ENCODE assay signal across 17 mouse cellular contexts in genomic region chr15:79947681-79948080, GRCm38 (mm10). TPM values are rescaled to one million over a fixed set of nuclear protein-coding genes. Genes with fewer than 3 reads are reported as not detected.
DNase-seq lines count a peak whose midpoint lies in the region; ATAC-seq and TF ChIP-seq lines count a peak whose summit lies in the region.
"Had no signal": no experiment of that assay in that cellular context is flagged by ENCODE, and none has a peak within 500 bp of the region (broad histone marks: within the 10 kb centered on the region; RNA-seq: fewer than 3 reads in every experiment).

No protein-coding gene starts in this region.

- peaks cover 5% of the 10 kb centered on the region; the same call in 1 of the 2 replicates for H3K4me1 ChIP-seq in liver, postnatal 0 days (ENCODE audit: insufficient read depth)
- peaks cover 16% of the 10 kb centered on the region for H3K4me1 ChIP-seq in ES-Bruce4 (ENCODE audit: control insufficient read depth, insufficient read depth, low read length)

- H3K4me2 ChIP-seq in liver, postnatal 0 days (ENCODE audit: low read depth, low read length): no peak overlapping the region
- H3K4me2 ChIP-seq: forebrain, embryonic 12.5 days; hindbrain, embryonic 14.5 days had no signal

- peaks cover 3% of the 10 kb centered on the region; the same call in 1 of the 2 replicates for H3K27me3 ChIP-seq in liver, postnatal 0 days (ENCODE audit: insufficient read depth, low read length)
- no peaks in the 10 kb centered on the region for H3K27me3 ChIP-seq in ES-Bruce4 (ENCODE audit: control insufficient read depth, insufficient read depth, low read length, poor library complexity, severe bottlenecking)

- 71% methylated on average over 6 of the region's 6 CpGs for WGBS in liver, postnatal 0 days (ENCODE audit: insufficient replicate concordance)

- no peak for ATAC-seq in liver, postnatal 0 days
- ATAC-seq: midbrain, embryonic 16.5 days had no signal

- H3K9ac ChIP-seq in liver, postnatal 0 days (replicated peaks): no peak overlapping the region
- no peak overlapping the region for H3K9ac ChIP-seq in ES-Bruce4 (ENCODE audit: low read depth, poor library complexity, severe bottlenecking)
- H3K9ac ChIP-seq: forebrain, embryonic 12.5 days; hindbrain, embryonic 14.5 days had no signal

- H3K4me3 ChIP-seq in gastrocnemius, adult 2 months: no peak overlapping the region
- H3K4me3 ChIP-seq in liver, postnatal 0 days (ENCODE audit: low read depth, low read length): no peak overlapping the region
- H3K4me3 ChIP-seq in ES-Bruce4 (ENCODE audit: low read depth, low read length): no peak overlapping the region
- H3K4me3 ChIP-seq: forebrain, embryonic 12.5 days had no signal

- DNase-seq in gastrocnemius, adult 2 months: peak; percentile 67
- no peak for DNase-seq in gastrocnemius, adult 8-10 months (ENCODE audit: low spot score in 2 of 2)
- no peak for DNase-seq in liver, postnatal 0 days
- DNase-seq in liver: no peak
- DNase-seq in naive thymus-derived CD4-positive, alpha-beta T cell, adult 2 months (ENCODE audit: low read depth): peak; percentile 49
- no peak for DNase-seq in Muller cell, postnatal 12 days (ENCODE audit: inconsistent ontology term)
- DNase-seq: B cell, adult 2 months; heart, adult 18-20 months; heart, postnatal 14 days; kidney, adult 2 months; kidney, postnatal 4 days; right cerebral cortex, adult 18-20 months; thymus, postnatal 36 days had no signal

- no peaks in the 10 kb centered on the region for H3K9me3 ChIP-seq in liver, postnatal 0 days (ENCODE audit: low read length)
- H3K9me3 ChIP-seq in ES-Bruce4 (replicated peaks; ENCODE audit: control insufficient read depth, insufficient read depth, low read length, poor library complexity, severe bottlenecking): no peaks in the 10 kb centered on the region
- H3K9me3 ChIP-seq: forebrain, embryonic 12.5 days had no signal

- peak overlapping the region; percentile 87 for H3K27ac ChIP-seq in gastrocnemius, adult 2 months
- H3K27ac ChIP-seq in liver, postnatal 0 days (ENCODE audit: low read depth): no peak overlapping the region
- no peak overlapping the region for H3K27ac ChIP-seq in ES-Bruce4 (ENCODE audit: insufficient read depth, low read length)
- H3K27ac ChIP-seq: forebrain, embryonic 12.5 days; hindbrain, embryonic 14.5 days had no signal

- H3K36me3 ChIP-seq in liver, postnatal 0 days (replicated peaks; ENCODE audit: insufficient read depth, low read length): no peaks in the 10 kb centered on the region
- H3K36me3 ChIP-seq in ES-Bruce4 (ENCODE audit: control insufficient read depth, insufficient read depth, low read length, poor library complexity, severe bottlenecking): no peaks in the 10 kb centered on the region
- H3K36me3 ChIP-seq: forebrain, embryonic 12.5 days had no signal

- no peak for TF ChIP-seq EP300 in liver, postnatal 0 days (IDR thresholded peaks at IDR 0.05; ENCODE audit: low read depth)
- TF ChIP-seq EP300 in ES-Bruce4 (IDR thresholded peaks at IDR 0.05; ENCODE audit: insufficient read depth, low read depth, low read length): no peak

- no peak for TF ChIP-seq POLR2A in ES-Bruce4 (IDR thresholded peaks at IDR 0.05; ENCODE audit: insufficient read depth, low read length)

- peak; percentile 23; the same call in 1 of the 2 replicates for TF ChIP-seq CTCF in gastrocnemius, adult 2 months (IDR thresholded peaks at IDR 0.05)
- TF ChIP-seq CTCF in liver, postnatal 0 days (IDR thresholded peaks at IDR 0.05; ENCODE audit: low read depth): 0 out of 2 replicates have a peak, but pooled peaks have one; percentile 19
- peak; percentile 5 for TF ChIP-seq CTCF in ES-Bruce4 (IDR thresholded peaks at IDR 0.05; ENCODE audit: low read depth, low read length)

- intact Hi-C loops in gastrocnemius, adult 2 months (cut with DNase I): loop anchor here (2.0 to 10.0 kb wide), 2 partner anchors 63 to 287 kb away; partner anchors contain the start of genes AC140267.1 and Mief1

RNA-seq across cellular contexts. Expression of gene Cbx7, which starts 23.2 kb away (rescaled TPM):
- total RNA-seq in gastrocnemius, adult 2 months (2021): 10 to 100 TPM; 18.9 to 19.6 TPM
- total RNA-seq in gastrocnemius, adult 8-10 months (2022): 10 to 100 TPM; 19.1 to 26.4 (median 20.8) TPM
- polyA plus RNA-seq in liver, postnatal 0 days (2015; fragmentation: Nextera tagmentation; extraction: Ambion mirVana): 1.0 and 1.2 TPM in 2 replicates
- 111 and 112 TPM in 2 replicates for polyA plus RNA-seq in ES-Bruce4 (2011; ENCODE audit: insufficient read depth, insufficient read length, low read depth, missing spikeins)

RNA-seq across cellular contexts. Expression of gene Apobec3, which starts 56.2 kb away (rescaled TPM):
- total RNA-seq in gastrocnemius, adult 2 months (2021): 1 to 10 TPM; 2.4 to 2.6 TPM
- 1 to 10 TPM; 1.4 to 2.4 (median 2.0) TPM for total RNA-seq in gastrocnemius, adult 8-10 months (2022)
- 34.6 and 38.1 TPM in 2 replicates for polyA plus RNA-seq in liver, postnatal 0 days (2015; fragmentation: Nextera tagmentation; extraction: Ambion mirVana)
- 98.9 and 114 TPM in 2 replicates for polyA plus RNA-seq in ES-Bruce4 (2011; ENCODE audit: insufficient read depth, insufficient read length, low read depth, missing spikeins)

Comparison
In these comparisons a context has a peak if more than half of its experiments do, and no peak if none do; other contexts are left out.
1. DNase-seq: peak in gastrocnemius, adult 2 months (single experiment) and naive thymus-derived CD4-positive, alpha-beta T cell, adult 2 months (single experiment); none in gastrocnemius, adult 8-10 months (0 of 2), liver, postnatal 0 days (single experiment), liver (single experiment) and Muller cell, postnatal 12 days (single experiment).
2. Peak in every context shown above with its lines, with median percentiles within 50 percentile points of each other: CTCF ChIP-seq.